Mouse (Mus musculus): Measurements from ENCODE around the gene Hist1h2ai. TPM values are rescaled to one million over a fixed set of nuclear protein-coding genes. Genes with fewer than 3 reads are reported as not detected.
"Not testable (repeated sequence)": the region's sequence is repeated elsewhere in the genome, so short reads cannot be mapped to it uniquely, and the experiment has no call there.

Hist1h2ai gene
- polyA plus RNA-seq, 1 experiment from 2014 or later: 7.0 TPM

DNA sequence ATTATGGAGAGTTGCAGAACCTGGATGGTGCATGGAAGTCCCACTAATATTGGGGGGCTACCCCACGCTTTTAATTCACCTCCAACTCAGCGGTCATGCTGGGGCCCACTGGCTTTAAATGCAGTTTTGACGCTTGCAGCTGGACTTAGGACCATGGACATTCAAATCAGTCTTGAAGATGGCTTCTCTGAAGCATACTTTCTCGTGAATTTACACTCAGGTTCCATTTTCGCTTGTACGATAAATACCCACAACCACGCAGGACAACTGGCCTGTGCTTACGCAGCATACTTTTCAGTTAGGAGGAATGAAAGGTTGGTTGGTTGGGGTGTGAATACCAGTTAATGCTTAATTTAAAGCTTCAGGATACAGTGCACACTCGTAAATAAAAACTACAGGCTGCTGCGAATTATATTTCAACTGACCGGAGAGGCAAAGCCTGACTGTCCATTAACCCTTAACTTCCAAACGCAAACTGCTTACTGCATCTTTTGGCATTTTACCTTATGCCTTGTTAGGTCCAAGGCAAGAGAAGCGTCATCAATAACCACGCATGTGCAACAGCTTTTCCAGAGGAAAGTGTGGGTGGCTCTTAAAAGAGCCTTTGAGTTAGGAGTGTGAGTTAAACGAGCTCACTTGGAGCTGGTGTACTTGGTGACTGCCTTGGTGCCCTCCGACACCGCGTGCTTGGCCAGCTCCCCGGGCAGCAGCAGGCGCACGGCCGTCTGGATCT is 925 bp upstream of the Hist1h2ai start:
- H3K27me3 ChIP-seq (ENCODE audit: control insufficient read depth, insufficient read depth, low read length): no peaks in the 10 kb centered on the region
- ATAC-seq (ENCODE audit: low read depth): no peak
- H3K9ac ChIP-seq (replicated peaks; ENCODE audit: low read depth, low read length): no peak overlapping the region; the same call in 1 of the 2 replicates
- peak overlapping the region; percentile 37 for H3K4me3 ChIP-seq (ENCODE audit: low read depth, low read length)
- peak overlapping the region; percentile 13; the same call in 1 of the 2 replicates for H3K27ac ChIP-seq (ENCODE audit: low read depth, low read length)
- H3K4me2 ChIP-seq (ENCODE audit: low read depth, low read length): peak overlapping the region; percentile 76
- under 1% methylated on average over 19 of the region's 22 CpGs for WGBS
- H3K9me3 ChIP-seq (ENCODE audit: control insufficient read depth, low read length): no peaks in the 10 kb centered on the region
- H3K36me3 ChIP-seq (ENCODE audit: control insufficient read depth, insufficient read depth, low read length): no peaks in the 10 kb centered on the region
- peaks cover 17% of the 10 kb centered on the region for H3K4me1 ChIP-seq (ENCODE audit: control insufficient read depth, insufficient read depth, low read length)

DNA sequence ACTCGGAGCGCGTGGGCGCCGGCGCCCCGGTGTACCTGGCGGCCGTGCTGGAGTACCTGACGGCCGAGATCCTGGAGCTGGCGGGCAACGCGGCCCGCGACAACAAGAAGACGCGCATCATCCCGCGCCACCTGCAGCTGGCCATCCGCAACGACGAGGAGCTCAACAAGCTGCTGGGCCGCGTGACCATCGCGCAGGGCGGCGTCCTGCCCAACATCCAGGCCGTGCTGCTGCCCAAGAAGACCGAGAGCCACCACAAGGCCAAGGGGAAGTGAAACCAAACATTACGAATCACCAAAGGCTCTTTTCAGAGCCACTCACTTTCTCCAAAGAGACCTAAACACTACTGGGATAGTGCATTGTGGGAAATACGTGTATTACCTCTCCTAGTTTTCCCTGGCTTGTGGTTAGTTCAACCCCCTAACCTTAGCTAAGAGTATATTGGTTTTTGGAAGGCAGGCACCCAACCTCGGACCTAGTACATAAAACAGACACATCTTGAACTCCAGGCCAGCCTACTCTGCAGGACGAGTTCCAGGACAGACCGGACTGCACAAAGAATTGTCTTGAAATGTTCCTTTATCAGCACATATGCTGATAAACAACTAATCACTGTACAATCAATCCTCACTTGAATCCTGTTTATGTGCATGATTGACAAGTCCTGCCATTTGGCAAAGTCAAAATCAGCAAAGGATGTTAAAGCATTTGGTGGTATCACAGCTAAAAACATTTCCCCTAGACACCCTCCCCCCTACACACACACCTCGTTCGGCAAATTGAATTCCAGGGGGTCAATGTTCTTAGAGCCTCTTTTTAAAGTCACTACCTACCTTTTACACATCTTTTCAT is 544 bp downstream of the Hist1h2ai start:
- Histone ChIP-seq H3K4me3 (ENCODE audit: low read depth, low read length) (peak overlapping the region; percentile 37), H3K4me1 (ENCODE audit: control insufficient read depth, insufficient read depth, low read length) (peaks cover 20% of the 10 kb centered on the region), H3K27ac (ENCODE audit: low read depth, low read length) (peak overlapping the region; percentile 92), H3K4me2 (ENCODE audit: low read depth, low read length) (peak overlapping the region; percentile 76), H3K9ac (replicated peaks; ENCODE audit: low read depth, low read length) (peak overlapping the region; percentile 17)
- not testable (repeated sequence) for H3K27me3 ChIP-seq (ENCODE audit: control insufficient read depth, insufficient read depth, low read length); H3K36me3 ChIP-seq (ENCODE audit: control insufficient read depth, insufficient read depth, low read length); H3K9me3 ChIP-seq (ENCODE audit: control insufficient read depth, low read length)
- peak; percentile 10 for ATAC-seq (ENCODE audit: low read depth)
- 0% methylated on average over 9 of the region's 38 CpGs for WGBS

DNA sequence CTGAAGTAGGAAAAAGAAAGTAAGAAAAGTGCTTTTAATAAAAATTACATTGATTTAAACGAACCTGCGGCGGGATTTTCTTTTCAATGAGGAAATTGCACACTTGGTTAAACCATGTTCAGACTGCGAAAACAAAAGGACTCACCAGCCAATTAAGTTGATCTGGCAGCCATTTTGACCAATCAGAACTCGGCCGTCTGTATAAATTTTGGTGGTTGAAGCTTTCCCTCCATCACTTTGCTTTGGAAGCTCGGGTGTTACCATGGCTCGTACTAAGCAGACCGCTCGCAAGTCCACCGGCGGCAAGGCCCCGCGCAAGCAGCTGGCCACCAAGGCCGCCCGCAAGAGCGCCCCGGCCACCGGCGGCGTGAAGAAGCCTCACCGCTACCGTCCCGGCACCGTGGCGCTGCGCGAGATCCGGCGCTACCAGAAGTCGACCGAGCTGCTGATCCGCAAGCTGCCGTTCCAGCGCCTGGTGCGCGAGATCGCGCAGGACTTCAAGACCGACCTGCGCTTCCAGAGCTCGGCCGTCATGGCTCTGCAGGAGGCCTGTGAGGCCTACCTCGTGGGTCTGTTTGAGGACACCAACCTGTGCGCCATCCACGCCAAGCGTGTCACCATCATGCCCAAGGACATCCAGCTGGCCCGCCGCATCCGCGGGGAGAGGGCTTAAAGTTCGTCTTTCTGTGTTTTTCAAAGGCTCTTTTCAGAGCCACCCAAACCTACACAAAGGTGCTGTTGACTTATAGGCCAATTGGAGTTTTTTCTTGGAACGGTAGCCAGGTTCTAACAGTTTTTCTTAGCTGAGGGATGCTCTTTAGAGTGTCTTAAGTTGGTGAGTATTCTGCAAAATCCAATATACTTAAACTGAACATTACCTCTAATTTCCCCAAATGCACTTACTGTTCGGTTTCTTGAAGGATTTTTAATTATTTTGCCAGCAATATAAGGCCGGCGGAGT is 1.5 kb downstream of the Hist1h2ai start, which contains the start of gene Hist1h3h:
Gene Hist1h3h (plus strand): TSS at position 263 of the 961 bp plus-strand sequence.
- ATAC-seq (ENCODE audit: low read depth): peak; percentile 42
- peak within 1 kb of the TSS; percentile 92 for H3K27ac ChIP-seq (ENCODE audit: low read depth, low read length)
- peaks cover 23% of the 10 kb centered on the region for H3K4me1 ChIP-seq (ENCODE audit: control insufficient read depth, insufficient read depth, low read length)
- WGBS: under 1% methylated on average over 21 of the region's 56 CpGs
- not testable (repeated sequence) for H3K9me3 ChIP-seq (ENCODE audit: control insufficient read depth, low read length); H3K36me3 ChIP-seq (ENCODE audit: control insufficient read depth, insufficient read depth, low read length); H3K27me3 ChIP-seq (ENCODE audit: control insufficient read depth, insufficient read depth, low read length)
- peak within 1 kb of the TSS; percentile 41 for H3K9ac ChIP-seq (replicated peaks; ENCODE audit: low read depth, low read length)
- H3K4me3 ChIP-seq (ENCODE audit: low read depth, low read length): peak within 1 kb of the TSS; percentile 37
- H3K4me2 ChIP-seq (ENCODE audit: low read depth, low read length): peak within 1 kb of the TSS; percentile 76

DNA sequence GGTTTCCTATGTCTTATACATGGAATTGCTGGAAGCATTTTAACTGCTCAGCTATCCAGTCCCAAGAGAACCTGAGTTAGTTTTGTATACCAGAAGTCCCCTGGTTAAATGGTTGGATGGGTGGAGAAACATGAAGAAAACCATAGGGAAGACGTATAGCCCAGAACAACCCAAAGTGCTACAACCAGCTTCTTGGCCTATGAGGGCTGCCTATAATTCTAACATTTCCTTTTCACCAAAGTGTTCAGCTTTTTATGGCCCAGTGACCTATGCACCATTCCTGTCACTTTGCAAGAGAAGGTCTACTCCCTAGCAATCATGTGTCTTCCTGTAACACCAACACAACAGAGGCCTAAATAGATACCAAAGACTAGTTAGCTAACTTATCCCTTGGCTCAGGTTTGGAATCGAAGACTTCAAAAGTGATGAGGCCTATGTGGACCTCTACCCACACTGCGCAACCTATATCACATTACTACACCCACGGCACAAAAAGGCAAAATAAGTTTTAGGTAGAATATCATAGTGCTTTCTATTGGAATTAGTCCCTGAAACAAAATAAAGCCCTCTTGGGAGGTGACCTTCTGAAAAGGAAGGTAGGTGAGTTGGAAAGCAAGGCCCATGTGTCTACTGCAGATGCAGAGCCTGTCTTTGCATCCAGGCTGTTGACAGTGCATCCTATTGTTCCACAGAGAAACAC is 2.3 kb downstream of the Hist1h2ai start:
- peaks cover 24% of the 10 kb centered on the region for H3K4me1 ChIP-seq (ENCODE audit: control insufficient read depth, insufficient read depth, low read length)

DNA sequence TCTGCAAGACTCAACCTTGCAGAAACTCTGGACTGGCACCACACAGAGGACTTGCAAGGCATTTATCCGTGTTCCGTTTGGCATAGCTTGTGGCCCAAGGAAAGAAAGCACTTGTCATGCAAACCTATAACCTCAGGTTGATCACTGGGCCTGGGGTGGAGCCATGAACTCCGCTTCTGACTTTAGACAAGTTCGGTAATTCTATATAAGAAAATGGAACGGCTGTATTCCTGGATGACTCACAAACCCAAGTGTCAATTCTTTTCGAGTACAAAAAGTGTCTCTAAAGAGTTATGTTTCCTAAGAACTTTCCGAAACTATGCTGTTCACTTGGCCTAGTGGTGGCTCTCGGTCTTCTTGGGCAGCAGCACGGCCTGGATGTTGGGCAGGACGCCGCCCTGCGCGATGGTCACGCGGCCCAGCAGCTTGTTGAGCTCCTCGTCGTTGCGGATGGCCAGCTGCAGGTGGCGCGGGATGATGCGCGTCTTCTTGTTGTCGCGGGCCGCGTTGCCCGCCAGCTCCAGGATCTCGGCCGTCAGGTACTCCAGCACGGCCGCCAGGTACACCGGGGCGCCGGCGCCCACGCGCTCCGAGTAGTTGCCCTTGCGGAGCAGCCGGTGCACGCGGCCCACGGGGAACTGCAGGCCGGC is 5.0 kb downstream of the Hist1h2ai start:
- not testable (repeated sequence) for H3K27me3 ChIP-seq (ENCODE audit: control insufficient read depth, insufficient read depth, low read length); H3K9ac ChIP-seq (replicated peaks; ENCODE audit: low read depth, low read length); H3K36me3 ChIP-seq (ENCODE audit: control insufficient read depth, insufficient read depth, low read length); H3K9me3 ChIP-seq (ENCODE audit: control insufficient read depth, low read length)
- Histone ChIP-seq H3K4me1 (ENCODE audit: control insufficient read depth, insufficient read depth, low read length) (peaks cover 17% of the 10 kb centered on the region), H3K4me2 (ENCODE audit: low read depth, low read length) (peak overlapping the region; percentile 54), H3K4me3 (ENCODE audit: low read depth, low read length) (peak overlapping the region; percentile 37), H3K27ac (ENCODE audit: low read depth, low read length) (peak overlapping the region; percentile 55)
- under 1% methylated on average over 19 of the region's 44 CpGs for WGBS
- ATAC-seq (ENCODE audit: low read depth): peak; percentile 7

More for the DNA sequence above, 2.3 kb downstream of the Hist1h2ai start:
- Histone ChIP-seq H3K27ac (ENCODE audit: low read depth, low read length) (peak overlapping the region; percentile 16; the same call in 1 of the 2 replicates), H3K4me2 (ENCODE audit: low read depth, low read length) (peak overlapping the region; percentile 76), H3K27me3 (ENCODE audit: control insufficient read depth, insufficient read depth, low read length) (no peaks in the 10 kb centered on the region), H3K9me3 (ENCODE audit: control insufficient read depth, low read length) (no peaks in the 10 kb centered on the region), H3K36me3 (ENCODE audit: control insufficient read depth, insufficient read depth, low read length) (no peaks in the 10 kb centered on the region), H3K9ac (replicated peaks; ENCODE audit: low read depth, low read length) (peak overlapping the region; percentile 41), H3K4me3 (ENCODE audit: low read depth, low read length) (peak overlapping the region; percentile 30)
- 64% methylated on average over 4 of the region's 4 CpGs for WGBS
- no peak for ATAC-seq (ENCODE audit: low read depth)

DNA sequence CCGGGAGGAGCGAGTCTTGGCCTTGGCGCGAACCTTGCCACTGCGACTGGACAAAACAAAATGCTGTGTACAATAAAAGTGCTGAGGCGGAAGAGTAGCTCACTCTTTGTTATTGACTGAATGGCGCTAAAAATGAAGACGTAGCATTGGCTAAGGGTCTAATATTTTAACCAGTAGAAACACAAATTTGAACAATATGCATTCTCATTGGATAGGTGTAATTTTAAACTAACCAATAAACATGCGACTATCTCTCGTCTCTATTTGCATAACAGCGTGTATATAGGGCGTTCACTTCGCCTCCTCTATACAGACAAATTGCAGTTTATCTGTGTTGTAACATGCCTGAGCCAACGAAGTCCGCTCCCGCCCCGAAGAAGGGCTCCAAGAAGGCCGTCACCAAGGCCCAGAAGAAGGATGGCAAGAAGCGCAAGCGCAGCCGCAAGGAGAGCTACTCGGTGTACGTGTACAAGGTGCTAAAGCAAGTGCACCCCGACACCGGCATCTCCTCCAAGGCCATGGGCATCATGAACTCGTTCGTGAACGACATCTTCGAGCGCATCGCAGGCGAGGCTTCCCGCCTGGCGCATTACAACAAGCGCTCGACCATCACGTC is 5.6 kb downstream of the Hist1h2ai start, which contains the start of gene Hist1h2bm:
Gene Hist1h2bm (plus strand): TSS at position 288 of the 616 bp plus-strand sequence.
- H3K27me3 ChIP-seq (ENCODE audit: control insufficient read depth, insufficient read depth, low read length); H3K9me3 ChIP-seq (ENCODE audit: control insufficient read depth, low read length); H3K36me3 ChIP-seq (ENCODE audit: control insufficient read depth, insufficient read depth, low read length): not testable (repeated sequence)
- peak within 1 kb of the TSS; percentile 73 for H3K27ac ChIP-seq (ENCODE audit: low read depth, low read length)
- WGBS: under 1% methylated on average over 22 of the region's 37 CpGs
- peak within 1 kb of the TSS; percentile 37 for H3K4me3 ChIP-seq (ENCODE audit: low read depth, low read length)
- H3K9ac ChIP-seq (replicated peaks; ENCODE audit: low read depth, low read length): peak within 1 kb of the TSS; percentile 41; the same call in 1 of the 2 replicates
- H3K4me2 ChIP-seq (ENCODE audit: low read depth, low read length): peak within 1 kb of the TSS; percentile 54
- peaks cover 17% of the 10 kb centered on the region for H3K4me1 ChIP-seq (ENCODE audit: control insufficient read depth, insufficient read depth, low read length)
- peak; percentile 97 for ATAC-seq (ENCODE audit: low read depth)

DNA sequence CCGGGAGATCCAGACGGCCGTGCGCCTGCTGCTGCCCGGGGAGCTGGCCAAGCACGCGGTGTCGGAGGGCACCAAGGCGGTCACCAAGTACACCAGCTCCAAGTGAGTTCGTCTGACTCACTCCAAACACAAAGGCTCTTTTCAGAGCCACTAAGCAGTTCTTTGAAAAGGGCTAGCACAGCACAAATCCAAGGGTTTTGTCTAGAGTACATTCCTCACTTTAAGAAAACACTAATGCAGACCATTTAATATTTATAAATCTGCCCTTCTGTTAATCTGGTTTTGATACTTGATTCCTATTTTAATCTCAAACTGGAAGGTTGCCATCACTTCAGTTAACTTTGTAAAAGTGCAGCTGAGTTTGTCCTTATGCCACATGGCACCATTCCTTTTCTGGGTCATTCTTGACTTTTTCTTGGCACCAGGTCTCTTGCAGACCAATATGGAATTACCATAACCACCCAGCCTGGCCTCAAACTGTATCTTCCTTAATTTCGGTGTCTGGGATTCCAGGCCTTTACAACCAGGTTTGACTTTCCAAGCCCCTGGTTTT is 6.2 kb downstream of the Hist1h2ai start:
- Histone ChIP-seq H3K4me3 (ENCODE audit: low read depth, low read length) (peak overlapping the region; percentile 37), H3K4me1 (ENCODE audit: control insufficient read depth, insufficient read depth, low read length) (peaks cover 17% of the 10 kb centered on the region), H3K27ac (ENCODE audit: low read depth, low read length) (peak overlapping the region; percentile 73; the same call in 1 of the 2 replicates), H3K4me2 (ENCODE audit: low read depth, low read length) (peak overlapping the region; percentile 54), H3K27me3 (ENCODE audit: control insufficient read depth, insufficient read depth, low read length) (no peaks in the 10 kb centered on the region), H3K9ac (replicated peaks; ENCODE audit: low read depth, low read length) (peak overlapping the region; percentile 41; the same call in 1 of the 2 replicates), H3K9me3 (ENCODE audit: control insufficient read depth, low read length) (no peaks in the 10 kb centered on the region), H3K36me3 (ENCODE audit: control insufficient read depth, insufficient read depth, low read length) (no peaks in the 10 kb centered on the region)
- 2% methylated on average over 9 of the region's 11 CpGs for WGBS
- ATAC-seq (ENCODE audit: low read depth): peak; percentile 29
